Mouse (Mus musculus) forebrain, embryonic 13.5 days (tissue): ENCODE results near the gene Gm5795. TPM values are rescaled to one million over a fixed set of nuclear protein-coding genes. Genes with fewer than 3 reads are reported as not detected.
"Not testable (repeated sequence)": the region's sequence is repeated elsewhere in the genome, so short reads cannot be mapped to it uniquely, and the experiment has no call there.

Experiments used
- ATAC-seq: fragments of 200-750 bp; cut with Nextera tagmentation; 2 replicates; pipeline ENCODE4 v1.8.0; 2017
- H3K27ac ChIP-seq: fragments of 300-500 bp; sonication (generic); 2 replicates; pipeline ENCODE4 v1.5.1; 2015; ENCODE audit warnings: inconsistent platforms, mild to moderate bottlenecking, moderate library complexity
- H3K27me3 ChIP-seq: fragments of 300-500 bp; sonication (generic); 2 replicates; pipeline ENCODE4 v1.6.1; 2015; ENCODE audit warnings: mild to moderate bottlenecking, inconsistent platforms
- H3K36me3 ChIP-seq: fragments of 300-500 bp; sonication (generic); 2 replicates; pipeline ENCODE4 v1.6.1; 2015; ENCODE audit warnings: mild to moderate bottlenecking, inconsistent platforms; ENCODE audit not compliant: poor library complexity, severe bottlenecking
- H3K4me1 ChIP-seq: fragments of 300-500 bp; sonication (generic); 2 replicates; pipeline ENCODE4 v1.6.1; 2015; ENCODE audit warnings: inconsistent platforms
- H3K4me2 ChIP-seq: fragments of 300-500 bp; sonication (generic); 2 replicates; pipeline ENCODE4 v1.6.1; 2015; ENCODE audit warnings: inconsistent platforms, mild to moderate bottlenecking, moderate library complexity
- H3K4me3 ChIP-seq: fragments of 300-500 bp; sonication (generic); 2 replicates; pipeline ENCODE4 v1.5.1; 2015; ENCODE audit warnings: mild to moderate bottlenecking, inconsistent platforms
- H3K9ac ChIP-seq: fragments of 300-500 bp; sonication (generic); 2 replicates; pipeline ENCODE4 v1.6.1; 2015; ENCODE audit warnings: mild to moderate bottlenecking, inconsistent platforms
- H3K9me3 ChIP-seq: fragments of 300-500 bp; sonication (generic); replicated peaks from 2 replicates; pipeline ENCODE4 v1.6.1; 2016; ENCODE audit warnings: inconsistent platforms
- WGBS: fragments of 180-500 bp; shearing (Covaris S2); methylation state at CpG from one replicate; pipeline ENCODE4 v1.1.7; 2015; 5-methylcytosine and 5-hydroxymethylcytosine counted together
- polyA plus RNA-seq: library from polyadenylated mRNA; unstranded; fragments of >200 nt; fragmentation: Nextera tagmentation; extraction: Ambion mirVana; gene quantifications from 2 replicates; pipeline ENCODE4 v1.2.1, GENCODE M21; 2015

The Gm5795 gene
- polyA plus RNA-seq: not detected in 2 replicates

GRCm38 (mm10) chr14:3187955-3188354 lies at the start of gene Gm5795:
Gene Gm5795 (plus strand): TSS chr14:3188255.
- WGBS: no CpG with 5 or more reads among the region's 2 CpGs
- not testable (repeated sequence) for H3K4me2 ChIP-seq, H3K27me3 ChIP-seq, ATAC-seq, H3K4me1 ChIP-seq, H3K9me3 ChIP-seq, H3K36me3 ChIP-seq, H3K4me3 ChIP-seq, H3K9ac ChIP-seq, H3K27ac ChIP-seq

GRCm38 (mm10) chr14:3208272-3209152 lies 20.5 kb downstream of the Gm5795 start, which contains the start of gene D830030K20Rik:
Gene D830030K20Rik (plus strand): TSS chr14:3208488.
- not testable (repeated sequence) for H3K27me3 ChIP-seq, H3K9me3 ChIP-seq, H3K27ac ChIP-seq, H3K4me1 ChIP-seq, H3K36me3 ChIP-seq
- 0 out of 2 replicates have a peak, but pooled peaks have one; percentile 69 for ATAC-seq
- peak within 1 kb of the TSS; percentile 63 for H3K9ac ChIP-seq
- 2% methylated on average over 22 of the region's 62 CpGs for WGBS
- H3K4me3 ChIP-seq: peak within 1 kb of the TSS; percentile 51
- peak within 1 kb of the TSS; percentile 79 for H3K4me2 ChIP-seq

- not testable (repeated sequence) for H3K4me1 ChIP-seq, H3K9ac ChIP-seq, H3K27ac ChIP-seq, H3K4me3 ChIP-seq, H3K4me2 ChIP-seq, H3K36me3 ChIP-seq, H3K27me3 ChIP-seq, H3K9me3 ChIP-seq, ATAC-seq
- WGBS: 9% methylated on average over 9 of the region's 11 CpGs
These were observed 21.3 kb downstream of the Gm5795 start for GRCm38 (mm10) chr14:3209367-3209766.

Other genes starting within 250 kb of the Gm5795 start
- not detected in 2 replicates for gene Gm2888, start 158.3 kb upstream of the Gm5795 start, polyA plus RNA-seq
- gene Gm2897, start 139.0 kb upstream of the Gm5795 start, polyA plus RNA-seq: 4.7 and 8.1 TPM in 2 replicates
- not detected in 2 replicates for gene Gm10340, start 54.3 kb upstream of the Gm5795 start, polyA plus RNA-seq
- 11.0 and 13.5 TPM in 2 replicates for gene D830030K20Rik, start 20.2 kb downstream of the Gm5795 start, polyA plus RNA-seq
- gene Gm2956, start 144.4 kb downstream of the Gm5795 start, polyA plus RNA-seq: 0.37 TPM in 1 of 2 replicates, not detected in the other
- not detected in 2 replicates for gene Gm10413, start 206.8 kb downstream of the Gm5795 start, polyA plus RNA-seq
- 6.2 and 8.9 TPM in 2 replicates for gene Gm10409, start 224.4 kb downstream of the Gm5795 start, polyA plus RNA-seq
- gene Gm3005, start 239.8 kb downstream of the Gm5795 start, polyA plus RNA-seq: 4.3 and 4.7 TPM in 2 replicates